Mouse (Mus musculus) intestine, embryonic 14.5 days (tissue): ENCODE results near the gene Bnc2. TPM values are rescaled to one million over a fixed set of nuclear protein-coding genes. Genes with fewer than 3 reads are reported as not detected.

Source experiments
- ATAC-seq: fragments of 200-750 bp; cut with Nextera tagmentation; replicated peaks from 2 replicates; pipeline ENCODE4 v1.8.0; 2017; ENCODE audit warnings: low read depth, moderate number of reproducible peaks, moderate TSS enrichment, moderate library complexity; ENCODE audit not compliant: low FRiP score, low TSS enrichment
- DNase-seq: peaks from one replicate; pipeline ENCODE4 v3.0.0-alpha.2; 2018; ENCODE audit warnings: low spot score
- H3K27ac ChIP-seq: fragments of 300-500 bp; sonication (generic); 2 replicates; pipeline ENCODE4 v1.5.1; 2014; ENCODE audit warnings: low read depth, mild to moderate bottlenecking, control low read depth
- H3K27me3 ChIP-seq: fragments of 300-500 bp; sonication (generic); replicated peaks from 2 replicates; pipeline ENCODE4 v1.6.1; 2014; ENCODE audit warnings: low read length, control low read depth; ENCODE audit not compliant: control insufficient read depth, insufficient read depth
- H3K36me3 ChIP-seq: fragments of 300-500 bp; sonication (generic); 2 replicates; pipeline ENCODE4 v1.6.1; 2014; ENCODE audit warnings: low read length, control low read depth; ENCODE audit not compliant: control insufficient read depth, insufficient read depth
- H3K4me1 ChIP-seq: fragments of 300-500 bp; sonication (generic); replicated peaks from 2 replicates; pipeline ENCODE4 v1.6.1; 2014; ENCODE audit warnings: low read length, control low read depth, mixed read lengths; ENCODE audit not compliant: control insufficient read depth, insufficient read depth
- H3K4me2 ChIP-seq: fragments of 300-500 bp; sonication (generic); 2 replicates; pipeline ENCODE4 v1.6.1; 2014; ENCODE audit warnings: low read length
- H3K4me3 ChIP-seq: fragments of 300-500 bp; sonication (generic); 2 replicates; pipeline ENCODE4 v1.5.1; 2014; ENCODE audit warnings: low read depth, low read length, control low read depth, mixed read lengths
- H3K9ac ChIP-seq: fragments of 300-500 bp; sonication (generic); 2 replicates; pipeline ENCODE4 v1.6.1; 2014; ENCODE audit warnings: mild to moderate bottlenecking, low read length
- H3K9me3 ChIP-seq: fragments of 300-500 bp; sonication (generic); 2 replicates; pipeline ENCODE4 v1.6.1; 2016; ENCODE audit warnings: low read length, control low read depth; ENCODE audit not compliant: control insufficient read depth
- WGBS: fragments of 180-500 bp; shearing (Covaris S2); extraction: QIAGEN DNeasy Blood & Tissue Kit; methylation state at CpG from one replicate; pipeline ENCODE4 v1.1.7; 2014; 5-methylcytosine and 5-hydroxymethylcytosine counted together
- polyA plus RNA-seq: library from polyadenylated mRNA; unstranded; fragments of >200 nt; fragmentation: Nextera tagmentation; extraction: Ambion mirVana; gene quantifications from 2 replicates; pipeline ENCODE4 v1.2.1, GENCODE M21; 2014

Gene Bnc2
- polyA plus RNA-seq, 1 experiment from 2014 or later, result 24.3 TPM

GRCm38 (mm10) chr4:84609861-84610260, 65.2 kb downstream of the Bnc2 start:
- no peak overlapping the region for H3K9ac ChIP-seq
- no peaks in the 10 kb centered on the region for H3K4me1 ChIP-seq
- H3K27ac ChIP-seq, result no peak overlapping the region
- no peaks in the 10 kb centered on the region for H3K9me3 ChIP-seq
- ATAC-seq (no peak), DNase-seq (no peak)
- H3K4me3 ChIP-seq, result no peak overlapping the region
- WGBS, result 69% methylated on average over 4 of the region's 4 CpGs
- no peaks in the 10 kb centered on the region for H3K36me3 ChIP-seq
- H3K4me2 ChIP-seq, result no peak overlapping the region
- no peaks in the 10 kb centered on the region for H3K27me3 ChIP-seq

GRCm38 (mm10) chr4:84604461-84604860, 70.6 kb downstream of the Bnc2 start:
- Histone ChIP-seq H3K9ac (no peak overlapping the region), H3K4me2 (no peak overlapping the region), H3K4me1 (no peaks in the 10 kb centered on the region), H3K4me3 (no peak overlapping the region), H3K27me3 (no peaks in the 10 kb centered on the region), H3K27ac (no peak overlapping the region), H3K36me3 (no peaks in the 10 kb centered on the region), H3K9me3 (no peaks in the 10 kb centered on the region)
- ATAC-seq (no peak), DNase-seq (no peak)
- 82% methylated on average over 1 of the region's 1 CpGs for WGBS

- Histone ChIP-seq H3K4me2 (no peak overlapping the region), H3K9me3 (no peaks in the 10 kb centered on the region), H3K27me3 (no peaks in the 10 kb centered on the region), H3K27ac (no peak overlapping the region), H3K4me1 (peaks cover 33% of the 10 kb centered on the region), H3K9ac (no peak overlapping the region), H3K36me3 (no peaks in the 10 kb centered on the region), H3K4me3 (no peak overlapping the region)
- ATAC-seq (no peak), DNase-seq (no peak)
- WGBS, result 45% methylated on average over 6 of the region's 6 CpGs
Measured at GRCm38 (mm10) chr4:84580260-84580952, 94.7 kb downstream of the Bnc2 start.

DNA sequence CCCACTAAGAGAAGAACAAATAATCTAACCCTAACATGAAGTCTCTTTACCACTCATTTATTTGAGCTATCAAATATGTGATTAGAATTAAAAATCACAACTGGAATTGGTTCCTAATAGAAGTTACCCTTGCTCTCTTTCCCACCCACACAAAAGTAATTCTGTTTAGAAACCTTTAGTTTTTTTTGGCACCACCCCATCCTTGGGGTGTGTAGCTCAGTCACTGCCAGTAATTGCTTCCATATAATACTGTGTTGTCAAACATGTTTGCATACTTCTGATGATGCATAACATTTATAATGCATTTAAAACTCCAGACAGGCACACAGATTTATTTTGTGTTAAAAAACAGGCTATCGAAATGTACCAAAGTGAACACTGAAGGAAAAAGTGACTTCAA, 96.8 kb downstream of the Bnc2 start:
- Histone ChIP-seq H3K4me2 (no peak overlapping the region), H3K4me1 (peaks cover 33% of the 10 kb centered on the region), H3K4me3 (no peak overlapping the region), H3K9me3 (no peaks in the 10 kb centered on the region), H3K27ac (no peak overlapping the region), H3K36me3 (no peaks in the 10 kb centered on the region), H3K9ac (no peak overlapping the region), H3K27me3 (no peaks in the 10 kb centered on the region)
- no peak for ATAC-seq
- DNase-seq, result no peak
- 49% methylated on average over 1 of the region's 1 CpGs for WGBS

- ATAC-seq (no peak), DNase-seq (no peak)
- Histone ChIP-seq H3K4me1 (peaks cover 16% of the 10 kb centered on the region), H3K36me3 (no peaks in the 10 kb centered on the region), H3K4me3 (no peak overlapping the region), H3K9ac (no peak overlapping the region), H3K27ac (no peak overlapping the region), H3K4me2 (no peak overlapping the region), H3K27me3 (no peaks in the 10 kb centered on the region), H3K9me3 (no peaks in the 10 kb centered on the region)
- whole genome bisulfite sequencing, result 34% methylated on average over 8 of the region's 8 CpGs
Measured at GRCm38 (mm10) chr4:84566123-84566522, 109.0 kb downstream of the Bnc2 start.

GRCm38 (mm10) chr4:84545204-84545871, 129.7 kb downstream of the Bnc2 start:
- Histone ChIP-seq H3K9me3 (no peaks in the 10 kb centered on the region), H3K27ac (peak overlapping the region; percentile 84), H3K4me2 (peak overlapping the region; percentile 64), H3K36me3 (no peaks in the 10 kb centered on the region), H3K9ac (peak overlapping the region; percentile 62), H3K27me3 (no peaks in the 10 kb centered on the region; the same call in 1 of the 2 replicates), H3K4me1 (peaks cover 20% of the 10 kb centered on the region; the same call in 1 of the 2 replicates), H3K4me3 (peak overlapping the region; percentile 58)
- peak; percentile 84 for DNase-seq
- ATAC-seq, result peak; percentile 79
- under 1% methylated on average over 59 of the region's 62 CpGs for WGBS

DNA sequence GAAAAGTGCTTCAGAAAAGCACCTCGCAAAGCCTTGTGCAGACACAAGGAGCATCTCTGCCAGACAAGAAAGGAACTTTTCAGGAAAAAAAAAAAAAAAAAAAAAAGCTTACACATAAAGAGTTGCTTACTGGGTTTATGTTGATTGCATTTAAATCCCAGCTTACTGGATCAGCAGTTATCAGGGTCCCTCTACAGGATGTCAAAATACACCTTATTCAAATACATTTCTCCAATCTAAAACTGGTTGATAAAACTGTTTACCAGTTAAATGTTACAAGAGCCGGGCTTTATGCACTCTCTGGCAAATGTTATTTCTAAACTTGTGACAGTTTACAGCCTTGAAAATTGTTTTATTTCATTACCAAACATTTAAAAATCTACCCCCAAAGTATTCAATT, 130.4 kb downstream of the Bnc2 start:
- Histone ChIP-seq H3K4me3 (peak overlapping the region; percentile 58), H3K9me3 (no peaks in the 10 kb centered on the region), H3K9ac (peak overlapping the region; percentile 62), H3K36me3 (no peaks in the 10 kb centered on the region), H3K27ac (peak overlapping the region; percentile 84), H3K4me1 (peaks cover 20% of the 10 kb centered on the region; the same call in 1 of the 2 replicates), H3K27me3 (no peaks in the 10 kb centered on the region; the same call in 1 of the 2 replicates), H3K4me2 (peak overlapping the region; percentile 64)
- 25% methylated on average over 2 of the region's 2 CpGs for WGBS
- DNase-seq (no peak), ATAC-seq (no peak)

DNA sequence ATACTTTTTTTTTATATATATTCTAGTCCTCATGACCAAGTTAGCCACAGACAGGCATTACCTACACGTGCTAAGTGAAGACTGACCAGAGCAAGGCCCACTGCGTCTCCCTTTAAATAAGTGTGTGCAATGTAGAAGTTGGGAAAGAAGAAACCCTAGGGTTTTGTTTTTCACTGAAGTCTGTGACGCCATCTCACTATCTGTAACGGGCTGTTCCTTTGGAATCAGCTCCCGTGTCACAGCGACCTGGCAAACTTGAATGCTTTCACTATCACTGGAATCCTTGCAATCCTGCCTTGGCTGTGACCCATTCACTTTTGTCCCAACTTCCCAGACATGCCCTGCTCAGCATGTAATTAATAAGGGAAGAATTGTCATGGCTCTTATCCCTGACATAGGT, 134.5 kb downstream of the Bnc2 start:
- Histone ChIP-seq H3K9ac (no peak overlapping the region), H3K4me1 (peaks cover 6% of the 10 kb centered on the region; the same call in 1 of the 2 replicates), H3K9me3 (no peaks in the 10 kb centered on the region), H3K4me3 (no peak overlapping the region), H3K36me3 (no peaks in the 10 kb centered on the region), H3K27ac (no peak overlapping the region), H3K27me3 (no peaks in the 10 kb centered on the region; the same call in 1 of the 2 replicates), H3K4me2 (no peak overlapping the region)
- DNase-seq (no peak), ATAC-seq (no peak)
- WGBS, result 84% methylated on average over 6 of the region's 6 CpGs
